Mouse (Mus musculus) urinary bladder, postnatal 14 days (tissue): ENCODE results near the gene Gm10961.
"Not testable (repeated sequence)": the region's sequence is repeated elsewhere in the genome, so short reads cannot be mapped to it uniquely, and the experiment has no call there.

ENCODE experiments used
- DNase-seq: peaks from one replicate; pipeline ENCODE4 v3.0.0; 2021; ENCODE audit warnings: low spot score

Gene Gm10961

DNA sequence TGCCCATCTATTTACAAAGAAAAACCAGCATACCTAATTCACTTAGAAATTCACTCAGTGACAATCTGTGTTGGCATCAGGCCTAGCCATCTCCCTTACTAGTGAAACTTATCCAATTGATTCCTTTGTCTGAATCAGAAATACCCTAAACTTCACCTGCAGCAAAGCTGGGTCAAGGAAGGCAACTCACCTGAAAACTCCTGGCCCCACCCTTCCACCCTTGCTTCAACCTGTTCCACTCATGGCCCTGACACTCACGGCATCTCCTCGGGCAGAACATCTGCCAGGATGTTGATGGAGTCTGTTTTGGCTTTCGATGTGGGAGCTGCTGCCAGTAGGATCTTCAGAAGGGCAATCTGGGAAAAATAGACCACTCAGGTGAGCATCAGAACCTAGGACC lies 13.3 kb upstream of the Gm10961 start:
- peak; percentile 1 for DNase-seq

- DNase-seq = peak; percentile 1
These were observed 11.2 kb upstream of the Gm10961 start for GRCm38 (mm10) chr3:107619911-107620310.

DNA sequence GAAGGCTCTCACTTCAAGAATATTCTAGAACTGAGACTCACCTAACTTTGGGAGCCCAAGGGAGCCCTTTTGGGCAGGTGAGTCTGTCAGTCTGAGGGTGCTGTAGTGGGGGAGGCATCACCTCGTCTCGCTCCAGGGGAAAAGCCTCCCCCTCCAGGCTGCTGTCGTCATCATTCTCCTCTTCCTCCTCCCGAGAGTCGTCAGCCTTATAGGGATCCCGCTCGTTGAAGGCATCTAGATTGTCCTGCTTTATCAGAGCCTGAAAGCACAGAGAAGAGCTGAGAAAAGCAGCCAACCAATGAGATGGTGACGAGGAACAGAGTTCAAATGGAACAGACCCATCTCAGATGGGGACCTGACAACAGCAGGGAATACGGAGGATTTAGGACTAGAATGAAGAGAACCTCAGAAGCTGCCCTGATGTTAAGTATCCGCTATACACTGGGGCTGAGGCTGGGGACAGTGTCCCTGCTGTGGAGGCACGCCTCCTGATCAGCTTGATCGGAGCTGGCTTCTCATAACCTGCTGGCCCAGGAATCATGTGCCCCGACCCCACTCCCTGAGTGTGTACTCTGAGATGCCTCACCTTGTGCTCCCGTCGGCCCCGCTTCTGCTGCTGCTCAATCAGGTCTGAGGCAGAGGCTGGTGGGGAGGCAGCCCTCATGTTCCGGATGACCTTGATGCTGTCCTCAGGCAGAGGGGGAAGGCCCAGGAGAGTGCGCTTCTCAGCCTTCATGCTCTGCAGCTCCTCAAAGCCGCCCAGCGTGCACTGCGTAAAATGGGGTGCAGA lies 9.6 kb upstream of the Gm10961 start:
- DNase-seq = peak; percentile 1

GRCm38 (mm10) chr3:107622537-107622936 lies 8.6 kb upstream of the Gm10961 start:
- no peak for DNase-seq

- no peak for DNase-seq
These were observed 6.7 kb upstream of the Gm10961 start for GRCm38 (mm10) chr3:107624424-107624823.

DNA sequence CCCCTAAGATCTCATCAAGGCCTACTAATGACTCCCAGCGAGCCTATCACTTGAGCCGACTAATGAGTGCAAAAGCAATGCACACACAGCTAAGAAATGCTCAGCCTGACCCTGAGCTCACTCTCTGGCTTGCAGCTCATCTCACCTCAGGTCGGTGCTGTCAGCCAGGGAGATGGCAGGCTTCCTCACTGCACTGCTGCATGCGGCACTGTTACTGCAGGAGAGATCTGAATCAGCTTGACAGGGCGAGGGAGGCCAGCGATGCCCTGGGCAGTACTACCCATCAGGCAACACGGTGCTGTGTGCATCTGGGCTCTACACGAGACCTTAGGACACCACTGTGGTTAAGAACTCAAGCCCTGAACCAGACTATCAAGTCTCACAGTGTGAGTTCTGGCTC lies 5.6 kb upstream of the Gm10961 start:
- DNase-seq = no peak

DNA sequence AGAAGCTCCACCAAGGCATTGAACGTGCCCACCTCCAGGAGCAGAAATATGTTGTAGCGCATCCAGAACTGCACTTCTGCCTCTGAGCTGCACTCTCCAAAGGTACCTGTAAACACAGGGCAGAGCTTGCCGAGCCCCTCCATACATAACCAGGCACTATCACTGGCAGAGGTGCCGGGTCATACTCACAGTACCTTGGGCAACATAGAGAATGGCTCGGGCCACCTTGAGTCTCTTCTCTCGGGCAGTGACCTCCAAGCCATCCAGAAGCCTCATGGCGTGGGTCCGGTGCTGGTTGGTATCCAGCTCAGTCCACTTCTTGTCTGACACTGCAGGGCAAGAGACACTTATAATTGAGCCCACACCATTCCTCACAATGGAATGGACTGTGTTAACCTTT lies 4.4 kb upstream of the Gm10961 start:
- DNase-seq = no peak

DNA sequence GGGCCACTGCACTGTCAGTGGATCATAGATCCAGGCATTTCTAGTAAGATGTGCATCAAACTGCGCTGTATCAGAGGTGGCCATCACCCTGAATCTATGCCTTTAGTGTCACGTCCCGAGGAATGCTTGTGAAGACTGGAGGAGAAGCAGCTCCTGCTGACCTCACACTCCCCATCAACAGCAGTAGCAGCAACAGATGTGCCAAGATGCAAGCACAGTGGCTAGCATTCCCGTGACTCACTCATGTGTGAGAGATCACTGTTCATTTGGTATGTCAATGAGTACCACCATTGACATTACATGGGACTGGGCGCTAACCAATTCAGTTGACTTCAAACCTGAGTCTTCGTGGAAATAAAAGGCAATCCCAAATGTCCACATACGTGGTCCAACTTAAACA lies 3.5 kb upstream of the Gm10961 start:
- no peak for DNase-seq

DNA sequence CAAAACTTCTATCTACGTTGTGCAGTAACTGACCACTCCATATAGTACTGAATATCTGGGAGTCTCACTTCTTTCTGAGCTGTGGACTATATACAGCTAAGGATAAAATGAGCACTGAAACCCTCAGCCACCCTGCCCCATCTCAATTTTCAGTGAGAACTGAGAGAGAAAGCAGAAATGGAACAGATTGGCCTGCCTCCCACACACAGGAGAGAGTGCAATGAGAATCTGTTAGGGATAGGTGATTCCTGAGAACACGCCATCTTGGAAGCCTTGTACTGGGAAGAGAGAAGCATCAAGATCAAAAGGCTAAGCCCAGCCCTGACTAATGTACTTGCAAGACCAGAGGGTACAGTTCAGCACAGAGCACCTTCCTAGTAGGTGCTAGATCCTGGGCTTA lies 2.6 kb upstream of the Gm10961 start:
- no peak for DNase-seq

DNA sequence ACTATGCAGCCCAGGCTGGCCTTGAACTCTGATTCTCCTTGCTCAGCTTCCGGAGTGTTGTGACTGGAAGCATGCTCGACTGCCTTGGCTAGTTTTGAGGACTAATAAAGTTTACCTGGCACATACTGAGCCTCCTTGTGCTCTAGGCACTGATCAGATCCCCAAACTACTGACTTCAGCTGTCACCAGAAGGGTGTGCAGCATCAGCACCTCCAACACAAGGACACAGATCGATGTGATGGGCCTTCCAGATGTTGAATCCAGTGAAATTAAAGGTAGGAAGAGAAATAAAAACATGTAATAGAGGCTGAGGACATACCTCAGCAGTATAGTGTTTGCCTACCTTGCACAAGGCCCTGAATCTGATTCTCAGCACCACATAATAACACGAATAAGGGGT lies 1.7 kb upstream of the Gm10961 start:
- no peak for DNase-seq

GRCm38 (mm10) chr3:107631523-107631958 lies 419 bp downstream of the Gm10961 start, which contains the start of gene Strip1:
Strip1 (minus strand) TSS chr3:107631694.
- DNase-seq = peak; percentile 94

- no peak for DNase-seq
These were observed 1.7 kb downstream of the Gm10961 start for GRCm38 (mm10) chr3:107632786-107633185.

GRCm38 (mm10) chr3:107633906-107634305 lies 2.8 kb downstream of the Gm10961 start:
- no peak for DNase-seq

DNA sequence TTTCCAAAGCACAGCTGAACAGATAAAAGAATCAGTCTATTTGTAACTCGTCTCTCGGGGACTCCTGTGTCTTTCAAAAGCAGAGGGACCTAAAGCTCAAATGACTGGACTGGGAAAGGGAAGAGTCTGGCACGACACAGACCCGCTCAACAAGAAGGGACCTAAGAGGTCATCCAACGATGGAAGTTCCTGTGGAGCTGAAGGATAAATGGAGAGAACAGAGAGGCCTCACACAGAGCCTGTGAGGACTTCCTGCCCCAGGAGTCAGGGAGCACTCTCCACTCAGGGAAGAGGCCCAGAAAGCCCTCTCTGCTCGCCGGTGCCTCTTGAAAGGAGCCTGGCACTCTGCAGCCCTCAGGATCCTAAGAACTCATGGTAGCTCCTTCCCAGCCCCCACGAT lies 4.7 kb downstream of the Gm10961 start:
- DNase-seq = no peak

DNA sequence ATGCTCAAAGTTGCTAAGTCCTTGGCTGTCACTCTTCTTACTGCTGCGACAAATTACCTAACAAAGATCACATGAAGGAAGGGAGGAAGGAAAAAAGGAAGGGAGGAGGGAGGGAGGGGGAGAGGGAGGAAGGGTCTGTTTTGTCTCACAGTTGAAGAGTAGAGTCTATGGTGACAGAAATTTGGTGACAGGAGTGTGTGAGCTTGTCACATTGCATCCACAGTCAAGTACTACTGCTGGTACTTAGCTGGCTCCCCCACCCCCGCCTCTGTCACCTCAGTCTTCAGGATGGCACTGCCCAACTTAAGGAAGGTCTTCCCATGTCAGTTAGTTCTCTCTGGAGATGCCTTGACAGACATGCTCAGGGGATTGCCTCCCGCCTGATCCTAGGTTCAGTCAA lies 5.1 kb downstream of the Gm10961 start:
- no peak for DNase-seq

DNA sequence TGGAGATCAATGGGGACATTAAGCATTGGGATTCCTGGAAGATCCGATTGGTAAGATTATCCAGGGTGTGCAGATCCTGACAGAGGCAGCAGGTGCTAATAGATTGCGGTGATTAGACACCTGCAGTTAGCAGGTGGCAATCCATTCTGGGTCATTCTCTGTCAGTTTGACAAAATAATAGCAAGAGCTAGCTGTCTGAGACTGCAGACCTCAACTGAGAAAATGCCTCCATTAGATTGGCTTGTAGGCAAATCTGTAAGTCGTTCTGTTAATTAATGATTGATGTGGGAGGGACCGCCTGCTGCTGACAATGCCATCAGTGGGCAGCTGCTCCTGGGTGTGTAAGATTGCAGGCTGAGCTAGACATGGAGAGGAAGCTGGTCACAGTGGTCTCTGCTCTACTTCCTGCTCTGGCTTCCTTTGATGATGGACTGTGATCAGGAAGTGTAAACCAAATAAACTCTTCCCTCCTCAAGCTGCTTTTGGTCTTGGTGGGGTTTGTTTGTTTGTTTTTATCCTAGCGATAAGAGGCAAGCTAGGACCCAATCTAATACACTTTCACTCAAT lies 6.6 kb downstream of the Gm10961 start:
- DNase-seq = no peak

DNA sequence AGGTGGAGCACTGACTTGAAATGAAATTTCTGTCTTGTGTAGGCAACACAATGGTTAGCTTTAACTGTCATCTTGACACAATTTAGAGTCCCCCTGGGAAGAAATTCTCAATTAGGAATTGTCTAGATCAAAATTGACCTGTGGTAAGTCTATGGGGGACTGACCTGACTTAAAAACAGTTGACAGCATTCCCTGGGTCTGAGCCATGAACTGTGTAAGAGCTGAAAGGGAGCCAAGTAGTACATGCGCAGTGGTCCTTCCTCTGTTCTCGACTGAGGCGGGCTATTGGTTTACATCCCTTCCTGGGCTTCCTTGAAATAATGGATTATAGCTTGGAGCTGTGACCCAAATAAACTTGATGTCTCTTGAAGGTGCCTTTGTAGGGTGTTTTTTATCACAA lies 15.8 kb downstream of the Gm10961 start:
- no peak for DNase-seq

DNA sequence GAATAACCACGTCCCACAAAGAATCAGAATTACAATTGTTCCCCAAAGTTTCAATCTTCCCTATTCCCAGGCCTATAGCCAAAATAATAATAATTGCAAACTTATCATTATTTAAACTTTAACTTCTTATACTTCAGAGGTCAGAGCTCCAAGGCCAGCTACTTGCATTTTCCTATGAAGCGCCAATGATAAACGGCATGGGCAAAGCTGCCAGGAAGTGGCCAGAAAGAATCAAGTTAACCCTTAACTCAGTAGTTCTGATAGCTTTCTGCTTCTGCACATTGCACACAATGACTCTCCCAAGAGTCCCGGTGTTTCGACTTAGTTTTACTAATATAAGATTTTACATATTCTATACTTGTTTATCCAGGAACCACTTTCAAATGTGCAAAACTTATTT lies 19.2 kb downstream of the Gm10961 start:
- not testable (repeated sequence) for DNase-seq

DNA sequence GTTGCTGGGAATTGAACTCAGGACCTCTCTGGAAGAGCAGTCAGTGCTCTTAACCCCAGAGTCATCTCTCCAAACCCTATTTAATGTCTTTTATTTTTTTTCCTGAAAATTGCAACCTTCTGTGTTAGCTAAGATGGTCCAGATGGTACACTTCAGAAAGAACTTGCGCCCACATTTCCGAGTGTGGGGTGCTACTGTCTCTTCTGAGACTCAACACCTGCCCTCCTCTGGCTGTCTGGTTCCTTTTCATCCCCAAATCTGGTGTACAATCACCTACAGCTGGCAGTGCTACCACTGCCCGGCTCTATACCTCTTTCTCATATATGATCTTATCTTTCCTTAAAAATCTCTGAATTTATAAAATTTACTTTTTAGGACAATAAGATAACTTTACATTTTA lies 21.8 kb downstream of the Gm10961 start:
- no peak for DNase-seq

GRCm38 (mm10) chr3:107654861-107655260 lies 23.7 kb downstream of the Gm10961 start:
- no peak for DNase-seq

DNA sequence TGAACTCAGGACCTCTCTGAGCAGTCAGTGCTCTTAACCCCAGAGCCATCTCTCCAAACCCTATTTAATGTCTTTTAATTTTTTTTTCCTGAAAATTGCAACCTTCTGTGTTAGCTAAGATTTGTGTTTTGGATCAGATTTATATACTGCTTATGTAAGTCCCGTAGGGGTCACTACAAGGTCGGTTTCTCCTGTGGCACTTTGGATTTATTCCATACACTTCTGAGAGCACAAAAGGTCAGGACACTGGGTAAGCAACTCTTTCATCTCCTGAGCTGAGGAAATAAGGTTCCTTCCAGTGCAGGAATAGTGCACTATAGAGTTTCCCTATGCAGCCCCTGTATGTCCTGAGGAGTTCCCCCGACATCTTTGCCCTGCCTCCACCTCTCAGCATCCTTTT lies 24.4 kb downstream of the Gm10961 start:
- no peak for DNase-seq

- DNase-seq = no peak
These were observed 25.0 kb downstream of the Gm10961 start for GRCm38 (mm10) chr3:107656151-107656550.

GRCm38 (mm10) chr3:107656888-107657287 lies 25.8 kb downstream of the Gm10961 start:
- DNase-seq = peak; percentile 37

- no peak for DNase-seq
These were observed 27.9 kb downstream of the Gm10961 start for GRCm38 (mm10) chr3:107659000-107659399.
